Mouse (Mus musculus) forebrain, embryonic 14.5 days (tissue): ENCODE measurements around the gene Npw. TPM values are rescaled to one million over a fixed set of nuclear protein-coding genes. Genes with fewer than 3 reads are reported as not detected.

Source experiments
- ATAC-seq: fragments of 200-750 bp; cut with Nextera tagmentation; 2 replicates; pipeline ENCODE4 v1.8.0; 2017; ENCODE audit warnings: mild to moderate bottlenecking, moderate library complexity
- DNase-seq: peaks from one replicate; pipeline ENCODE4 v3.0.0-alpha.2; 2015; ENCODE audit warnings: low spot score
- H3K27ac ChIP-seq: fragments of 300-500 bp; sonication (generic); 2 replicates; pipeline ENCODE4 v1.5.1; 2014; ENCODE audit warnings: low read depth, mild to moderate bottlenecking, control low read depth, low read length, moderate library complexity
- H3K27me3 ChIP-seq: fragments of 300-500 bp; sonication (generic); replicated peaks from 2 replicates; pipeline ENCODE4 v1.6.1; 2014; ENCODE audit warnings: low read length, control low read depth, mixed read lengths; ENCODE audit not compliant: control insufficient read depth, insufficient read depth
- H3K36me3 ChIP-seq: fragments of 300-500 bp; sonication (generic); 2 replicates; pipeline ENCODE4 v1.6.1; 2014; ENCODE audit warnings: low read length, control low read depth; ENCODE audit not compliant: control insufficient read depth, insufficient read depth
- H3K4me1 ChIP-seq: fragments of 300-500 bp; sonication (generic); 2 replicates; pipeline ENCODE4 v1.6.1; 2014; ENCODE audit warnings: antibody characterized with exemption, low read length, control low read depth; ENCODE audit not compliant: control insufficient read depth, insufficient read depth
- H3K4me2 ChIP-seq: fragments of 300-500 bp; sonication (generic); 2 replicates; pipeline ENCODE4 v1.6.1; 2014; ENCODE audit warnings: mild to moderate bottlenecking, control low read depth, low read length
- H3K4me3 ChIP-seq: fragments of 300-500 bp; sonication (generic); 2 replicates; pipeline ENCODE4 v1.5.1; 2014; ENCODE audit warnings: low read depth, low read length, control low read depth
- H3K9ac ChIP-seq: fragments of 300-500 bp; sonication (generic); 2 replicates; pipeline ENCODE4 v1.6.1; 2014; ENCODE audit warnings: mild to moderate bottlenecking, low read length, control low read depth, moderate library complexity
- H3K9me3 ChIP-seq: fragments of 300-500 bp; sonication (generic); replicated peaks from 2 replicates; pipeline ENCODE4 v1.6.1; 2016; ENCODE audit warnings: low read length, control low read depth, mixed read lengths; ENCODE audit not compliant: control insufficient read depth
- WGBS: fragments of 180-500 bp; shearing (Covaris S2); extraction: QIAGEN DNeasy Blood & Tissue Kit; methylation state at CpG from one replicate; pipeline ENCODE4 v1.1.7; 2014; 5-methylcytosine and 5-hydroxymethylcytosine counted together
- polyA plus RNA-seq: library from polyadenylated mRNA; unstranded; fragments of >200 nt; fragmentation: Nextera tagmentation; extraction: Ambion mirVana; gene quantifications from 2 replicates; pipeline ENCODE4 v1.2.1, GENCODE M21; 2014

The Npw gene
- not detected in 2 replicates for polyA plus RNA-seq

DNA sequence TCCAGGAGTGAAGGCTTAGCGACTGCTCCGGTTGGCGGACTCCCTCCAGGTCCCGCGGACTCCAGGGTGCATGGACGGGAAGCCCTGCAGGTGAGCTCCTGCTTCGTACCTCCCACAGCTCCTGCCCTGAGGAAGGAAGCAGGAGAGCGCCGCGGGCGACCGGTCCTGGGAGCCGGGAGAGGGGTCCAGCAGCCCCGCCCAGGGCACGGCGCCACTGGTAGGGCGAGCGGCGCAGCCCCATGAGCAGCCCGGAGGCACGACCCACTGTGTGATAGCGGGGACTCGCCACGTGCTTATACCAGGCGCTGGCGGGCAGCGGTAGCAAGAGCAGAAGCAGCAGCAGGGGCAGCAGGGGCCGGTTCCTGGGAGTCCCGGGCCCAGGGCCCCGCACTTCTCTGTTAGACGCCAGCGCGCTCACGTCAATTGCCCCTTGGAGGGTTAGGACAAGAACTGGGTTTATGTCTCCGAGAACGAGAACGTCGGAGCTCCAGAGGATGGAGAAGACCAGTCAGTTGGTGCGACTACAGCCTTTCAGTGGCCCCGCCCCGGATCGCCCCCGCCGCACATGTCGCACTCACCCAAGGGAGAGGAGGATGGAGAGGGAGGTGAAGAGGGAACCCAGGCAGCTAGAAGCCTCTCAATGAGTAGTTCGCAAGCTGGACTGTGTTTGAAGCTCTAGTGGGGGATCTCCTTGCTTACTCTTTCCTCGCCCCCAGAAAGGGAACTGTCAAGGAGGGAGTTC, at the start of gene Npw:
Gene Npw, minus strand, starts transcription at position 441 of the 742 bp plus-strand sequence.
- Histone ChIP-seq H3K4me1 (no peaks in the 10 kb centered on the region), H3K9me3 (no peaks in the 10 kb centered on the region), H3K4me2 (peak within 1 kb of the TSS; percentile 51), H3K27me3 (peaks cover 41% of the 10 kb centered on the region), H3K4me3 (peak within 1 kb of the TSS; percentile 23), H3K36me3 (no peaks in the 10 kb centered on the region), H3K27ac (no peak within 1 kb of the TSS), H3K9ac (peak within 1 kb of the TSS; percentile 47; the same call in 1 of the 2 replicates)
- 2% methylated on average over 47 of the region's 47 CpGs for whole genome bisulfite sequencing
- ATAC-seq (0 out of 2 replicates have a peak, but pooled peaks have one; percentile 44), DNase-seq (no peak)

DNA sequence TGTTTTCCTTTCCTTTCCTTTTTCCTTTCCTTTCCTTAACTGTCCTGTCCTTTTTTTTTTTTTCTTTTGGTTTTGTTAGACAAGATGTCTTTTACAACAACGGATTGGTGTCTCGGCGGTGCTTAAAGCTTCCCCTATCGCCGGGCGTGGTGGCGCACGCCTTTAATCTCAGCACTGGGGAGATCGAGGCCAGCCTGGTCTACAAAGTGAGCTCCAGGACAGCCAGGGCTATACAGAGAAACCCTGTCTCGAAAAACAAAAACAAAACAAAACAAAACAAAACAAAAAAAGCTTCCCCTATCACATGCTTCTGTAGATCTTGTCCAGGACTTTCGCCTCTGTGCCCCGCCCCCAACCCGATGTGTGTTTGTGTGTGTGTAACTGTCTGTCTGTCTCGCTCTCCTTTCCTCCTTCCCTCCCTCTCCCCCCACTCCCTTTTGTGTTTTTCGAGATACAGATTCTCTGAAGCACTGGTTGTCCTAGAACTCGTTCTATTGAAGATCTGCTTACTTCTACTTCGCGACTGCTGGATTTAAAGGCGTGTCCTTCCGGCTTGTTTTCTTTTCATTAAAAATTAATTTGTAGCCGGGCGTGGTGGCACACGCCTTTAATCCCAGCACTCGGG, 49.7 kb upstream of the Npw start:
- Histone ChIP-seq H3K9ac (peak overlapping the region; percentile 69), H3K4me2 (peak overlapping the region; percentile 81), H3K4me1 (peaks cover 2% of the 10 kb centered on the region), H3K36me3 (peaks cover 18% of the 10 kb centered on the region), H3K9me3 (no peaks in the 10 kb centered on the region), H3K4me3 (peak overlapping the region; percentile 65), H3K27me3 (no peaks in the 10 kb centered on the region), H3K27ac (peak overlapping the region; percentile 72; the same call in 1 of the 2 replicates)
- no peak for DNase-seq
- ATAC-seq, result peak; percentile 57
- WGBS, result 7% methylated on average over 24 of the region's 24 CpGs

DNA sequence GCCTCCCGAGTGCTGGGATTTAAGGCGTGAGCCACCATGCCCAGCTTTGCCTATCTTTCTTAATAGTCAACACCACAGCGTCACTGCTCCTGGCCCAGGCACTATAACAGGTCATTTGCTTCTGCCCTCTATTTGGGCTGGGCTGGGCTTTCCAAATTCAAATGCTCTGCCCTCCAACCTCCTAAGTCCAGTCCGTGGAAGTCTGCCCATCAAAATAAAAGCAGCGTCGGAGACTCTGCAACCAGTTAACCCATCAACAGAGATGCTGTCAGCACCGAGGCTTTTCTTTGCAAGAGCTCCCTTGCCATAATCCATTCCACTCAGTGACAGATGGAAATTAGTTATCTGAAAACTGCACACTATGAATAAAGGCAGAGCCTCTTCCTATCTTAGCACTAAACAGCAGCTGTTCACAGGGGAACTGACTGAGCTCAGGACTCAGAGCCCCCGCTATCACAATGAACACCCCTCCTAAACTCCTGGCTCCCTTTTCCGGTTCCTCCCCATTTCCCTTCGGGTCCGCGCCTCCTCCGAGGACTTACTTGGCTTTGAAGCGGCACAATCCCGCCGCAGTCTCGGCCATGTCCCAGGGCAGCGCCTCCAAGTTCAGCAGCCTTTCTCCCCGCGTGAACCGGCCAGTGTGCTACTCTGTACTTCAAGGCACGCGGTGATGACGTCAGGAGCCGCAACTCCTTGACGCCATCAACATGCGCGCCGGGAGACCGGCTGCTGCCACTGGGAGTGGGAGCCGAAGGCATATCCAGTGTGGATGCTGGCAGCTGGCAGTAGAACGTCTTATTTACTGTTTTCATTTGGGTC, 48.9 kb upstream of the Npw start, which contains the start of gene Tbl3:
Gene Tbl3, minus strand, starts transcription at position 679 of the 819 bp plus-strand sequence.
- Histone ChIP-seq H3K27me3 (no peaks in the 10 kb centered on the region), H3K27ac (peak within 1 kb of the TSS; percentile 72), H3K4me1 (peaks cover 2% of the 10 kb centered on the region), H3K4me2 (peak within 1 kb of the TSS; percentile 81), H3K9ac (peak within 1 kb of the TSS; percentile 69), H3K36me3 (peaks cover 25% of the 10 kb centered on the region), H3K9me3 (no peaks in the 10 kb centered on the region), H3K4me3 (peak within 1 kb of the TSS; percentile 65)
- peak; percentile 98 for DNase-seq
- 4% methylated on average over 32 of the region's 32 CpGs for whole genome bisulfite sequencing
- ATAC-seq, result peak; percentile 96

DNA sequence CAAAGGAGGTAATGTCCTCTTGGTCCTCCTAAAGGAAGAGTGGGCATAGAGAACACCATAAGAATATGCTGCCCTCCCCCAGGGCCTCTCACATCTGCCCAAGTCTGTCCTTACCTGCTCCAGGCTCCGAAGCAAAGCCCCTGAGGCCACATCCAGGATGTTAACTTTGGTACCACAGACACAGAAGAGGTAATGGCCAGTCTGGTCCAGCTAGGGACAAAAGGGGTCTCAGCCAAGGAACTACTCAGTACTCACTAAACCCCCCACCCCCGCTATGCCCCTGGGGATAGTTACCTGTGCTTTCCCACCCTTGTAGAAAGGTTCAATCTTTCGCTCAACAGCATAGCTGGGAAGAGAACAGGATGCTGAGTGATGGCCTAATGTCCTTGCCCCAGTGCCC, 47.6 kb upstream of the Npw start:
- Histone ChIP-seq H3K4me3 (no peak overlapping the region), H3K9ac (no peak overlapping the region), H3K4me1 (peaks cover 2% of the 10 kb centered on the region), H3K27me3 (no peaks in the 10 kb centered on the region), H3K27ac (no peak overlapping the region), H3K36me3 (peaks cover 38% of the 10 kb centered on the region), H3K9me3 (no peaks in the 10 kb centered on the region), H3K4me2 (no peak overlapping the region)
- 95% methylated on average over 3 of the region's 3 CpGs for WGBS
- ATAC-seq (no peak), DNase-seq (no peak)

DNA sequence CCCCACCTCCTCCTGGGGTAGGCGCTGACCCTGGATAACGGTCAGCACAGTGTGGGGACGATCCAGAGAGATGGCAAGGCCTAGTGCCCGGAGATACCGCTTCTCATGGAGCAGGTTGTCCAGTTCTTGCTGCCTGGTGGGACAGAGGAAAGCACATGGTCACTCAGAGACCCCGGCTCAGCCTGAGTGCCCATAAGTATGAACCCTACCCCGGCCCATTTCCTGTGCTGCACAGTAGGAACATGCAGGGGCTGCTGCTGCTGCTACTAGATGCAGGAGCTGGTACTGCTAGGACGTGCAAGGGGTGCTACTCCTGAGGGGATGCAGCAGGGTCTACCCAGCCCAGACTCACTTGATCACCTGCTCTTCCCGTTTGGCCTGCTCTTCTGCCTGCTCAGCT, 43.0 kb upstream of the Npw start:
- H3K4me2 ChIP-seq, result no peak overlapping the region
- H3K9me3 ChIP-seq, result no peaks in the 10 kb centered on the region
- no peak overlapping the region for H3K4me3 ChIP-seq
- no peak overlapping the region for H3K9ac ChIP-seq
- no peaks in the 10 kb centered on the region for H3K27me3 ChIP-seq
- 91% methylated on average over 9 of the region's 9 CpGs for WGBS
- H3K36me3 ChIP-seq, result peaks cover 51% of the 10 kb centered on the region
- no peak overlapping the region for H3K27ac ChIP-seq
- H3K4me1 ChIP-seq, result peaks cover 6% of the 10 kb centered on the region; the same call in 1 of the 2 replicates
- DNase-seq (no peak), ATAC-seq (no peak)

DNA sequence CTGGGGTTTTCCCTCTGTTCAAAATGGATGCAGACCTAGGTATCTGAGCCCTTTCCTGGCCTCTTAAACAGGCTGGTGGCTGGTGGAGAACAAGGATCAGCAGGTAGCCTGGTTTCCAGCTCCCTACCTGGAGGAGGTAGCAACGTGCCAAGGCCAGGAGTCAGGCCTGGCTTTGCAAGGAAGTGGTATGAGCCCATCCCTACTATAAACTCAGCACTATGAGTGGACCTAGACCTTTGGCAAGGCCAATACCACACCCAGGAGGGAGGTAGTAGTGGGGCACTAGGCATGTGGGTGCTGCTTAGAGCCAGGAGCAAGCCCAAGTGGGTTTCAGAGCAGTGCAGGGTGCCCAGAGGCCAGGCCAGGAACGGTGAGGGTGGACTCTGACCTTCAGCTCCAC, 41.2 kb upstream of the Npw start:
- Histone ChIP-seq H3K27me3 (no peaks in the 10 kb centered on the region), H3K27ac (no peak overlapping the region), H3K9ac (no peak overlapping the region), H3K4me3 (no peak overlapping the region), H3K9me3 (no peaks in the 10 kb centered on the region), H3K36me3 (peaks cover 45% of the 10 kb centered on the region), H3K4me1 (peaks cover 11% of the 10 kb centered on the region), H3K4me2 (no peak overlapping the region)
- WGBS, result 83% methylated on average over 2 of the region's 2 CpGs
- no peak for DNase-seq
- ATAC-seq, result no peak

DNA sequence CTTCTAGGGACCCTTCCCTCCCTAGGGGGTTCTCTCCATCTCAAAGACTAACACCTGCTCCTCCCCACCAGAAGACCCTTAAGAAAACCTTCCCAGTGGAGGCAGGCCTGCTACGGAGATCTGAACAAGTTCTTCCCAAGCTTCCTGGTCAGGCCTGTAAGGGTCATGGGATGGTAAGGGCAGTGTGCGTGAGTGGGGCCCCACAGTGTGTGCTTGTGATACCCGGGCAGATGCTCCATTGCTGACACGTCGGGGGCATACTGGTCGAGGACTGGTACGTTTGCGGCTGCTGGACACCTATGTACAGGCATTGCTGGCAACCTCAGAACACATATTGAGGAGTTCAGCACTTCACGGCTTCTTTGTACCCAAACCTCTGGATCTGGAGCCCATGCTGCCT, 40.5 kb upstream of the Npw start:
- Histone ChIP-seq H3K27me3 (no peaks in the 10 kb centered on the region), H3K9me3 (no peaks in the 10 kb centered on the region), H3K27ac (no peak overlapping the region), H3K9ac (no peak overlapping the region), H3K36me3 (peaks cover 37% of the 10 kb centered on the region), H3K4me2 (no peak overlapping the region), H3K4me3 (no peak overlapping the region), H3K4me1 (peaks cover 11% of the 10 kb centered on the region)
- DNase-seq, result no peak
- 67% methylated on average over 9 of the region's 9 CpGs for WGBS
- no peak for ATAC-seq

DNA sequence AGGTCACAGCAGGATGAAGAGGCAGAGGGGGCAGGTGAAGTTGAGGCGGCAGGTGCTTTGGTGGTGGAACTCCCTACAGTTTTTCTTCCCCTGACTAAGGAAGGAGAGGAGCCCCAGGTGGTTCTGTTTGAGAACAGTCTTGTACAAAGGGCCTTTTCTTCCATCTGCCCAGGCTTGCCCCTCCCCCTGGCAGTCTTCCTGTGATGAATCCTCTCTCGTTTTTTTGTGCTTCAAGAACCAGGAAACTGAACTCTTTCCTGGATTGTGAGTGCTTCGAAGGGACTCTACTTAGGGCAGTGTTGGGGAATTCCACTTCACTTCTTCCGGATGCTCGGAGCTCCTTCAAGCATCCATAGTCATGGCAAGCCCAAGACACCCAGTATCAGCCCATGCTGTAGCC, 39.7 kb upstream of the Npw start:
- peaks cover 11% of the 10 kb centered on the region for H3K4me1 ChIP-seq
- ATAC-seq (no peak), DNase-seq (no peak)
- H3K27ac ChIP-seq, result no peak overlapping the region
- H3K27me3 ChIP-seq, result no peaks in the 10 kb centered on the region
- no peak overlapping the region for H3K9ac ChIP-seq
- H3K9me3 ChIP-seq, result no peaks in the 10 kb centered on the region
- H3K4me2 ChIP-seq, result no peak overlapping the region
- no peak overlapping the region for H3K4me3 ChIP-seq
- WGBS, result 15% methylated on average over 5 of the region's 5 CpGs
- peaks cover 38% of the 10 kb centered on the region for H3K36me3 ChIP-seq
